Mouse (Mus musculus) layer of hippocampus, adult 18-20 months (tissue): ENCODE data around the gene Dusp8. TPM values are rescaled to one million over a fixed set of nuclear protein-coding genes. Genes with fewer than 3 reads are reported as not detected.

ENCODE experiments used
- DNase-seq, 2 experiments: peaks; one replicate each; pipeline ENCODE4 v3.0.0; 2022; ENCODE audit warnings: low spot score in 2 of 2
- total RNA-seq, 2 experiments: library from RNA; stranded (reverse); gene quantifications; 2 replicates each; pipeline ENCODE4 v1.2.3; 2021

Dusp8 gene
- total RNA-seq, 2 experiments from 2014 or later: 130 to 133 TPM

DNA sequence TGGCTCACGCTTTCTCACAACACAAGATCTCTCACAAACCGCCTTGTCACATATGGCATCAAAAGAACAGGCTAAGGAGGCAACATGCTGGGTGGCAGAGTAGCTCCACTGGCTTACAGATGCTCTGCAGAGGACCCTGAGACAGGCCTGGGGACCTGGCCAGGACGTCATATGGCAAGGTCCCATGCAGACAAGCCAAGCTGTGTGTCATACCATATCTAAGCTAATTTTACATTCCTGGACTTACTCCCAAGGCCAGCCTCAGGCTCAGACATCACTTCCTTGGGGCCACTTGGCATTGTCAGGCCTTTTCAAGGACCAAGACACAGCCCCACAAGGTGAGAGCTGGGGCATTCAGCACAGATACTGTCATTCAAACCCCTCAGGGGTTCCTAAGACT, 40.2 kb downstream of the Dusp8 start:
- no peak for DNase-seq

DNA sequence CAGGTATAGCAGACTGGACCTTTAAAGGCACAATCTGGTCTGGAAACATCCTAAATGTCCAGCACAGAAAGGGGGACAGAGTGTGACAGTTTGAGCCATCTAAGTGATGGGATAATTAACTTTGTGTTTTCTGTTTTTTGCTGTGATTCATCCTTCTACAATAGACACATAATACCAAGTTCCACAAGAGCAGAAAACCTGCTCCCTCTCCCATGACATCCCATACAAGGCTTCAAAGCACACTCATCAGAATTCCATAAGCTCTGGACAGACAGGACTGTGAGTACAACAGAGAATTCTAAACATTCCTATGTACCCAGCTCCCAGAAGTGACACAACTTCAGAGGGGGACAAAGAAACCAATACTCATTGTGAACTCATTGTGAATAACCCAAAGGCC, 45.1 kb downstream of the Dusp8 start:
- DNase-seq: no peak

DNA sequence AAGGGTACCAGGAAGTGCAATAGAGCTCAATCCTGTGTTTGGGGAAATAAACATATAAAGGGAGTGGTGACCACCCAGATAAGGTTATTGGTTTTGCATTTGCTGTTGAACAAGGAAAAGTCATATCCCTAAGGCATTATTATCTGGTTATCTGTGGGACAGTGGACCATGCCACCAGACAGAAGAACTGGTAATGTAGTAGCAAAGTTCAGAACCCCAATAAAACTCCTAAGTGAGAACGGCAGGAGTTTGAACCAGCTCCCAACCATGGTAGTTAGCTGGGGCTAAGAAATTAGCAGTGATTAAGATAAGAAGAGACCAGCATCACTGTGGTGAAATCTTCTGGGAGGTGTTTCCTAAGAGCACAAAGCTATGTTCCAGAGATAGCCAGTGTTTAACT, 49.7 kb downstream of the Dusp8 start:
- no peak for DNase-seq

DNA sequence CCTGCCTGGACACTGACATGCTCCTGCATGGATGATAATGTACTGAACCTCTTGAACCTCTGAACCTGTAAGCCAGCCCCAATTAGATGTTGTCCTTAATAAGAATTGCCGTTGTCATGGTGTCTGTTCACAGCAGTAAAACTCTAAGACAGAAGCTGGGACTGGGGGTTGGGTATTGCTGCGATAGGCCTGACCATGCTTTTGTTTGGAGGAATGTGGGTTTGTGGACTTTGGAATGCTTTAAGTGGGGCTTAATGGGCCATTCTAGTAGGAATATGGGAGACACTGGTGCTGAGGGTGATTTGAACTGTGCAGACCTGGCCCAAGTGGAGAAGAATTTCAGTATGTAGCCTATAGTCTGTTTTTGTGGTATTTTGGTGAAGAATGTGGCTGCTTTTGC, 50.3 kb downstream of the Dusp8 start:
- no peak for DNase-seq

DNA sequence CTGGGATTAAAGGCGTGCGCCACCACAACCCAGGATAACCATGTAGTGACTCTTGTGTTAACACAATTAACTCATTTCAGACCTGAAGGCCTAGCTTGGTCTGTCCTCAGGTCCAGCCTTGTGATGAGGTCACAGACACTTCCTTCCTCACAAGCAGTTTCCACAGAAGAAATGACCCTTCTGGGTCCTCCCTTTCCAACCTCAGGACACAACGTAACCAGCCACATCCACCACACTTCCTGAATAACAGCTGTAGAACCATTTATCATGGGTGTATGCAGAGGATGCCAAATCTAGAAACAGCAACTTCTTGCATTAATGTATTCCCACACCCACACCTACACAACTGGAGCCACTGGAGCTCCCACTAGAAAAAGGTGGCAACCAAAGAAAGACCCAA, 54.9 kb downstream of the Dusp8 start:
- DNase-seq: no peak

DNA sequence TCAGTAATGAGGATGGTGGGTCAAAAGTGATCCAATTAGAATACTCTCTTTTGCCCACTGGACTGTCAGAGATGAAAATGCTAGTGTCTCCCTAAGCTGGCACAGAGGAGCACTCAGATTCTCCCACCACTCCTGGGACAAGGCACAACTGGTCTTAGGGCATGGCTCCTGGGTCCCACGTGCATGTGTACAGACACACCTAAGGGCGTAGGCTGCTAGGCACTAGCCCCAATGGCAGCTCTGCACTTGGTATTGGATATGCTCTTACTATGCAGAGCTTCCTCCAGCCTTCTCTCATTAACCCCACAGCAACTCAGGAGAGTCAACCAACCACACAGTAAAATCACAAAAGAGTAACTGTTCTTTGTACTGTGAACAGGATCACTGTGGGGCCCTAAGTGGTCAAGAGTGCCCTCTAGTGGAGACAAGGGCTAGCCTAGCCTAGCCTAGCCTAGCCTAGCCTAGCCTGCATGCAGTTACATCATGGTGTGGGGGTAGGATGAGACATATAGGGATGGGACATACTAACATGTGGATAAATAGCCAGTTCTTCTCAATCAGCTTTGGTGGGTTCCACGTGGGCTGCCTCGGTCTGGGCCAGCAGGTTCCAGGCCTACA, 58.0 kb downstream of the Dusp8 start:
- peak in 1 of 2 experiments; percentile 68 for DNase-seq

DNA sequence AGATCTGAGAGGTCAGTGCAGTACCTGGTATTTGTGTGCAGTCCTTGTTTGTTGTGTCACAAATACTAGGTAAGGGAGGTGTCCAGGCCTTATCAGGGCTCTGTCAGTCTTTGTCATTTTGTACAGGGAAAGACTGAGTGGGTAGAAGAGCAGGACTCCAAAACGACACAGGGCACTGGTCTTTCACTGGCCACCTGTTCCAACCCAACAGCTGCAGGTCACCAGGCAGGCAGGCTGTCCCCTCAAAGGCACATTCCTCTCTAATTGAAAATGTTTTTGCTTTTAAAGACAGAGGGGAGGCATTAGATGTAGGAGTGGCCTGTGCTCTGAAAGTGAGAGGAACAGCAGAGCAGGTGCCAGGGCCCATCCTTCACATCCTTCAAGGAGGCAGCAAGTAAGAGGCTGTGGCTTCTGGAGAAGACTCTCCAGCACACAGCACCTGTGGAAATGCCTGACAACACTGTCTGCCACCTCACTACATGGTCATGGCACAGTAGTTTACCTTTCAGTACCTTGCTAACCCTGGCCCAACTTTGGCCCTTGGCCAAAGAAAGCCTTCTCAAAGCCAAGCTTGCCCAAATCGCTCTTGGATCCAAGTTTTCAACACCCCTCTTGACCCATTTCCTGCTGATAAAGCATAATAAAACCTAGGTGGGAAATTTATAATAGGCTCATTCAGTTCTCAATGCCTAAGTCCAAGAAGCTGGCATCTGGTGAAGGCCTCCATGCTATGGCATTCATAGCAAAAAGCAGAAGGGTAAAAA, 60.4 kb downstream of the Dusp8 start:
- no peak for DNase-seq

DNA sequence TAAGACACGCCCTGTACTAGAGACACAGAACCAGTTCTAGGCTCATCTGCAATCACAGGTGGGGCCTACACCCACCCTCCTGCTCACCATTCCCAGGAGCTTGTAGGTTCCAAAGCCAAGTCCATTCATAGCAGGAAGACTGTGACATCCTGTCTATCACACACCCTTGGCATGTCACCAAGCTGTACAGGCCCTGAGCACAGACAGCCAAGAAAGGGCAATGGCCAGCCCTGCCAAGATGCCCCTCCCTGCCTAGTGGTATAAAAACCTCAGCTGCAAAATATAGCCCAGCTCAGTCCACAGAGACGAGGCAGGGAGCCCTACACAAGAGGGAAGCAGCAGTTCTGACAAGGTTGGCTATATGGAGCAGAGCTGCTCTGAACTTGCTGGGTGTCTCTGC, 61.4 kb downstream of the Dusp8 start:
- no peak for DNase-seq

DNA sequence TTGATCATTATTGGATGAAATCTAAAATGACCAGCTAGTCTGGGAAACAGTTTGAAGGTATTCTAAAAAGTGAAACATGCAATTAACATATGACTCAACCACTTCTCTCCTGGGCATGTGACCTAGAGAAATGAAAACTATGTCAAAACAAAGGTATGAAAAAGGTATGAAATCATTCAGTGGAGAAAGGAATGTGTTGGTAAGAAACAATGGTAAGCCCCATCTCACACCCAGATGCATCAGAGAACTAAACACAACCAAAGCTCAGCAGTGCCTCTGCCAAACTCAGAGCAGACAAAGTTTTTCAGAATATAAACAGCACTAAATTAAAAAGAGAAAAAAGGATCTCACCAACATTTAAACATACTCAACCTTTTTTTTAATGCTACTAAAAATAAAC, 65.6 kb downstream of the Dusp8 start:
- no peak for DNase-seq

Other genes starting within 250 kb of the Dusp8 start
- 100 to 1,000 TPM; 118 to 120 TPM for gene Tollip, start 177.3 kb downstream of the Dusp8 start, total RNA-seq
- gene Brsk2, start 146.1 kb downstream of the Dusp8 start, total RNA-seq: 100 to 1,000 TPM; 166 to 180 TPM
- 10 to 100 TPM; 29.0 to 32.0 TPM for gene Mob2, start 34.8 kb downstream of the Dusp8 start, total RNA-seq
- not detected for gene Gm45618, start 24.9 kb upstream of the Dusp8 start, total RNA-seq
- not detected for gene Gm39115, start 40.2 kb upstream of the Dusp8 start, total RNA-seq
- gene Gm45337, start 48.8 kb upstream of the Dusp8 start, total RNA-seq: not detected
- gene Gm29735, start 61.3 kb upstream of the Dusp8 start, total RNA-seq: not detected
- not detected for gene Gm4553, start 69.9 kb upstream of the Dusp8 start, total RNA-seq
- gene Krtap5-2, start 80.2 kb upstream of the Dusp8 start, total RNA-seq: not detected
- not detected for gene Gm10153, start 94.5 kb upstream of the Dusp8 start, total RNA-seq
- gene Krtap5-3, start 105.5 kb upstream of the Dusp8 start, total RNA-seq: not detected
- not detected for gene Gm7579, start 116.0 kb upstream of the Dusp8 start, total RNA-seq
- not detected for gene Krtap5-5, start 134.1 kb upstream of the Dusp8 start, total RNA-seq
- gene Gm40460, start 145.2 kb upstream of the Dusp8 start, total RNA-seq: not detected
- gene Gm2431, start 162.5 kb upstream of the Dusp8 start, total RNA-seq: not detected
- not detected for gene Gm4559, start 178.5 kb upstream of the Dusp8 start, total RNA-seq
- not detected for gene Krtap5-1, start 201.3 kb upstream of the Dusp8 start, total RNA-seq
- not detected for gene Krtap5-4, start 207.7 kb upstream of the Dusp8 start, total RNA-seq